Mouse (Mus musculus): ENCODE data around the gene Gm20388. TPM values are rescaled to one million over a fixed set of nuclear protein-coding genes. Genes with fewer than 3 reads are reported as not detected.
A peak's percentile ranks its signal among the peaks of the same experiment; 100 is the strongest.

Gene Gm20388
- polyA plus RNA-seq, 1 experiment from 2014 or later, result not detected

DNA sequence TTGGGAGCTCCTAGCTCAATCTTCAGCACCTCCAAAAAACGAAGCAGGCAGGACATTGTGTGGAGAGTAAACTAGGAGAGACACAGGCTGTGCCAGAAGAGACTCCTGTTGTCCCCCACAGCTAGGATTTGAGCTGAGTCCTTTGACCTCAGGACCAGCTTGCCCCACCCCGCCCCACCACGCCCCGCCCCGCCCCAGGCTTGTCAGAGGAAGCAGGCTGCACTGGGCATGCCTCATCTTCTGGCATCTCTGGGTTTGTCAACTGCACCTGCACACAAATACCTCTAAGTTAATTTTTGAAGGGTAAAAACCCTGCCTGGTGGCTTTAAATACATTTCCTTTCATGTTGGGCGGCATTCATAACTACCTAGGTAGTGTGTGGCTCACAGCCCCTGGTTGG, 290.7 kb downstream of the Gm20388 start:
- peaks cover 10% of the 10 kb centered on the region; the same call in 1 of the 2 replicates for H3K4me1 ChIP-seq (ENCODE audit: control insufficient read depth, insufficient read depth, low read length)
- ATAC-seq (ENCODE audit: low FRiP score, low TSS enrichment), result no peak
- no peak overlapping the region for H3K4me2 ChIP-seq (replicated peaks; ENCODE audit: low read depth, low read length)
- H3K36me3 ChIP-seq (ENCODE audit: control insufficient read depth, insufficient read depth, low read length), result no peaks in the 10 kb centered on the region
- no peak overlapping the region for H3K9ac ChIP-seq (ENCODE audit: low read depth, low read length)
- H3K4me3 ChIP-seq (ENCODE audit: low read length), result no peak overlapping the region
- H3K9me3 ChIP-seq (ENCODE audit: control insufficient read depth, low read length), result peaks cover 8% of the 10 kb centered on the region; the same call in 1 of the 2 replicates
- no peak overlapping the region for H3K27ac ChIP-seq (ENCODE audit: low read depth, low read length)
- H3K27me3 ChIP-seq (ENCODE audit: control insufficient read depth, insufficient read depth, low read length), result no peaks in the 10 kb centered on the region
- WGBS, result 84% methylated on average over 6 of the region's 6 CpGs

DNA sequence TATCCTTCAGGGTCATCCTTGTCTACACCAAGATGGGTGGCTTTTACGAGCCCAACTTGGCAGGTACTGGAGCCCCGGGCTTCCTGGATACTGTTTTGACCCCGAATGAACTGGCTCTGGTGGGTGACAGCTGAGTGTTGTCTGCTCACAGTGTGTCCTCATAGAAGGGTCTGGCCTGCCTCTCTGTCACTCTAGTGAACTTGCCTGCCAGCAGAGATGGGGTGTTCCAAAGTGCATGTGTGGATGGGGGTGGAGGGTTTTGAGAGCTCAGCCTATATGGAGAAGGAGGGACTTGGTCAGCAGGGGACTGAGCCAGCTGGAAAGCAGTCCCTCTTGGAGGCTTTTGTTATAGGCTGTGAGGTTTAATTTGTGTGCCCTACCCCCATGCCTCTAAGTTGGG, 291.9 kb downstream of the Gm20388 start:
- WGBS, result 51% methylated on average over 3 of the region's 3 CpGs
- peaks cover 10% of the 10 kb centered on the region; the same call in 1 of the 2 replicates for H3K4me1 ChIP-seq (ENCODE audit: control insufficient read depth, insufficient read depth, low read length)
- peaks cover 8% of the 10 kb centered on the region; the same call in 1 of the 2 replicates for H3K9me3 ChIP-seq (ENCODE audit: control insufficient read depth, low read length)
- ATAC-seq (ENCODE audit: low FRiP score, low TSS enrichment), result no peak
- no peak overlapping the region for H3K4me3 ChIP-seq (ENCODE audit: low read length)
- no peak overlapping the region for H3K9ac ChIP-seq (ENCODE audit: low read depth, low read length)
- H3K36me3 ChIP-seq (ENCODE audit: control insufficient read depth, insufficient read depth, low read length), result no peaks in the 10 kb centered on the region
- H3K27ac ChIP-seq (ENCODE audit: low read depth, low read length), result no peak overlapping the region
- no peak overlapping the region for H3K4me2 ChIP-seq (replicated peaks; ENCODE audit: low read depth, low read length)
- H3K27me3 ChIP-seq (ENCODE audit: control insufficient read depth, insufficient read depth, low read length), result no peaks in the 10 kb centered on the region

DNA sequence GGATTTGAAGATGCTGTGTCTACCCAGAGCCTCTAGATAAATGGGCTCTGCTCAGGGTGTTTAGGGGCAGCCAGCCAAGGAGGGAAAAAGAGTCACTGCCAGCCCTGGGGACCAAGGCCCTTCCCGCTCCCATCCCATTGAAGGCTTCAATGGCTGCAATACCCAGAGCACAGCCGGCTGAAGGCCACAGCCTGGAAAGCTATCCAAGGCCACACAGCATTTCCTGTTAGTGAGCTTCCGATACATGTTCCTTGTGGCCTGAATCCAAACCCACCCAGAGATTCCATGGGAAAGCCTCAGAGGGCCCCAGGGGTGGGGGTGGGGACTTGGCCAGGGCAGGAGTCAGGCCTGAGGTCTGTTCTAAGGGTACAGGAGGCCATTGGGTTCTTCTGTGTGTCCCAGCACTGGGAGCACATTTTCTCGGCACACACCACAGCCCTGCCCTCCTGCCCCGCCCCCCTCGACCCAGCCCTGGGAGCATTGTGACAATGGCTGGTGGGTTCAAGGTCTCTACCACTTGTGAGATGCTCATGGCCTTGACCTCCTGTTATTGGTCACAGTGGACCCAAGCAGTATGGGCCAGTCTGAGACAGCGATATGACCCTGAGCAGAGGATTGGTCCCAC, 294.2 kb downstream of the Gm20388 start:
- no peak for ATAC-seq (ENCODE audit: low FRiP score, low TSS enrichment)
- 68% methylated on average over 7 of the region's 7 CpGs for WGBS
- H3K4me3 ChIP-seq (ENCODE audit: low read length), result no peak overlapping the region
- no peak overlapping the region; the same call in 1 of the 2 replicates for H3K9ac ChIP-seq (ENCODE audit: low read depth, low read length)
- H3K27me3 ChIP-seq (ENCODE audit: control insufficient read depth, insufficient read depth, low read length), result no peaks in the 10 kb centered on the region
- H3K9me3 ChIP-seq (ENCODE audit: control insufficient read depth, low read length), result peaks cover 5% of the 10 kb centered on the region; the same call in 1 of the 2 replicates
- no peak overlapping the region for H3K27ac ChIP-seq (ENCODE audit: low read depth, low read length)
- H3K36me3 ChIP-seq (ENCODE audit: control insufficient read depth, insufficient read depth, low read length), result no peaks in the 10 kb centered on the region
- no peak overlapping the region for H3K4me2 ChIP-seq (replicated peaks; ENCODE audit: low read depth, low read length)
- peaks cover 16% of the 10 kb centered on the region for H3K4me1 ChIP-seq (ENCODE audit: control insufficient read depth, insufficient read depth, low read length)

DNA sequence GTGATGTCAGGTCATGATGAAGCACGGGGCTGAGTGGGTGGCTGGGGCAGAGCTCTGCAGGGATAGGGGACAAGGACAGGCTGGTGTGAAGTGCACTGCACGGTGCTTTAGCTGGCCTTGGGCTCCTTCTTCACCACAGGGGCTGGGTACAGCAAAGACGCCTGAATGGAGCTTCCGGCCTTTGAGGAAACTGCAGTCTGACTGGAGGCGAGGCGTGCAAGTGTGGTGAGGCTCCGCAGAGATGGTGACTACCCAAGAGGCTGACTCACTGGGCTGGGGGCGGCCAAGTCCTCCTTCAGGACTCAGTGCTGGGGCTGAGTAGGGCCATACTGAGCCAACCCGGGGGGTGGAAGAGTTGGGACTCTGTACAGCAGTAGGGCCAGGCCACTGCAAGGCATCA, 295.3 kb downstream of the Gm20388 start:
- Histone ChIP-seq H3K36me3 (ENCODE audit: control insufficient read depth, insufficient read depth, low read length) (no peaks in the 10 kb centered on the region), H3K27me3 (ENCODE audit: control insufficient read depth, insufficient read depth, low read length) (no peaks in the 10 kb centered on the region), H3K4me1 (ENCODE audit: control insufficient read depth, insufficient read depth, low read length) (peaks cover 21% of the 10 kb centered on the region), H3K9me3 (ENCODE audit: control insufficient read depth, low read length) (no peaks in the 10 kb centered on the region), H3K4me3 (ENCODE audit: low read length) (no peak overlapping the region), H3K9ac (ENCODE audit: low read depth, low read length) (no peak overlapping the region), H3K4me2 (replicated peaks; ENCODE audit: low read depth, low read length) (no peak overlapping the region), H3K27ac (ENCODE audit: low read depth, low read length) (no peak overlapping the region)
- ATAC-seq (ENCODE audit: low FRiP score, low TSS enrichment), result no peak
- 81% methylated on average over 9 of the region's 9 CpGs for WGBS

DNA sequence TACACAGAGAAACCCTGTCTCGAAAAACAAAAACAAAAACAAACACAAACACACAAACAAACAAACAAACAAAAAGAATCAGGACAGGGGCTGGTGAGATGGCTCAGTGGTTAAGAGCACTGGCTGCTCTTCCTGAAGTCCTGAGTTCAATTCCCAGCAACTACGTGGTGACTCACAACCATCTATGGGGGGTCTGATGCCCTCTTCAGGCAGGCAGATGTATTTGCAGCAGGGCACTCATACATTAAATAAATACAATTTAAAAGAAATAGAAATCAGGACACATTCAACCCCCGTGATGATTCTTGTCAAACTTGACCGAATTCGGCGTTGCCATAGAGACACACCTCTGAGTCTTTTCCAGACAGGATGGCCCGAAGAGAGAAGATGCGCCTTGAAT, 296.7 kb downstream of the Gm20388 start:
- H3K9me3 ChIP-seq (ENCODE audit: control insufficient read depth, low read length), result no peaks in the 10 kb centered on the region
- no peak overlapping the region for H3K4me3 ChIP-seq (ENCODE audit: low read length)
- no peak overlapping the region for H3K9ac ChIP-seq (ENCODE audit: low read depth, low read length)
- no peak for ATAC-seq (ENCODE audit: low FRiP score, low TSS enrichment)
- H3K27ac ChIP-seq (ENCODE audit: low read depth, low read length), result no peak overlapping the region
- H3K4me2 ChIP-seq (replicated peaks; ENCODE audit: low read depth, low read length), result no peak overlapping the region
- no peaks in the 10 kb centered on the region for H3K36me3 ChIP-seq (ENCODE audit: control insufficient read depth, insufficient read depth, low read length)
- no peaks in the 10 kb centered on the region for H3K27me3 ChIP-seq (ENCODE audit: control insufficient read depth, insufficient read depth, low read length)
- peaks cover 29% of the 10 kb centered on the region for H3K4me1 ChIP-seq (ENCODE audit: control insufficient read depth, insufficient read depth, low read length)
- WGBS, result 89% methylated on average over 8 of the region's 8 CpGs

DNA sequence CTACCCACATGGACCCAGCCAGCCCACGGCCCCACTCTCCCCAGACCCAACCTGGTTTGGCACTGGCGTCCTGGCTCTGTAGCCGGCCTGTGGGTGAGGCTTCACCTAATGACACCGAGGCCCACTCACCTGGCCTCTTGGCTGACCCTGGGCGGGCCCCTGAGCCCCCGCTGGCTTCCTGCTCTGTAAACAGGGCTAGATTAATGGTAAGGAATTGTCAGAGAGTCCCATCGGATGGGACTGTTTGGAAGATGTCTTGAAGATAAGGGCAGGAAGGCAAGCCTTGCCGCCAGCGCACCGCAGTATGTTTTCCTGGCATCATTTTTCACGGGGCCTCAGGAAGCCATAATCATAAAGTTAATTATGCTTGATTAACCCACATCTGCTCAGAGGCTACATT, 297.5 kb downstream of the Gm20388 start:
- Histone ChIP-seq H3K9ac (ENCODE audit: low read depth, low read length) (no peak overlapping the region; the same call in 1 of the 2 replicates), H3K4me1 (ENCODE audit: control insufficient read depth, insufficient read depth, low read length) (peaks cover 29% of the 10 kb centered on the region), H3K4me3 (ENCODE audit: low read length) (no peak overlapping the region), H3K9me3 (ENCODE audit: control insufficient read depth, low read length) (no peaks in the 10 kb centered on the region), H3K4me2 (replicated peaks; ENCODE audit: low read depth, low read length) (no peak overlapping the region), H3K36me3 (ENCODE audit: control insufficient read depth, insufficient read depth, low read length) (no peaks in the 10 kb centered on the region), H3K27me3 (ENCODE audit: control insufficient read depth, insufficient read depth, low read length) (no peaks in the 10 kb centered on the region), H3K27ac (ENCODE audit: low read depth, low read length) (no peak overlapping the region)
- 15% methylated on average over 11 of the region's 11 CpGs for WGBS
- no peak for ATAC-seq (ENCODE audit: low FRiP score, low TSS enrichment)

DNA sequence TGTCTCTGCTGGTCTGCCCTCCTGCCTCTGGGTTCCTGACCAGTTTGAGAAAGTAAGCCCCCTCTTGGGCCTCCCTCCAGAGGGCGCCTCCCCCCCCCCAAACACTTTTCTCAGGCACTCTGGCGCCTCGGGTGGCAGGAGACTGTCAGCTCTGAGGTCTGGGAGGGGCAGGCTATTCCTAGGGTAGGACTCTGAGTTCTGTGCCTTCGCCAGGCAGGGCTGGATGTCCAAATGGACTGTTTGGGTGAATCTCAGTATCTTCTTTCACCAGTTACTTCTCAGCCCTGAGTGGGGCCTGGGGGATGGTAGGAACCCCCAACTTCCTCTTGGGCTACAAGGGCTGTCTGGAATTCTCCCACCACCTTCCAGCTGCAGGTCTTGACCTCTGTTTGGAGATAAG, 300.7 kb downstream of the Gm20388 start:
- Histone ChIP-seq H3K4me3 (ENCODE audit: low read length) (no peak overlapping the region), H3K4me1 (ENCODE audit: control insufficient read depth, insufficient read depth, low read length) (peaks cover 34% of the 10 kb centered on the region), H3K4me2 (replicated peaks; ENCODE audit: low read depth, low read length) (no peak overlapping the region), H3K36me3 (ENCODE audit: control insufficient read depth, insufficient read depth, low read length) (no peaks in the 10 kb centered on the region), H3K9ac (ENCODE audit: low read depth, low read length) (no peak overlapping the region), H3K27ac (ENCODE audit: low read depth, low read length) (no peak overlapping the region), H3K27me3 (ENCODE audit: control insufficient read depth, insufficient read depth, low read length) (no peaks in the 10 kb centered on the region), H3K9me3 (ENCODE audit: control insufficient read depth, low read length) (no peaks in the 10 kb centered on the region)
- 11% methylated on average over 3 of the region's 4 CpGs for WGBS
- ATAC-seq (ENCODE audit: low FRiP score, low TSS enrichment), result peak; percentile 22; the same call in 1 of the 2 replicates

DNA sequence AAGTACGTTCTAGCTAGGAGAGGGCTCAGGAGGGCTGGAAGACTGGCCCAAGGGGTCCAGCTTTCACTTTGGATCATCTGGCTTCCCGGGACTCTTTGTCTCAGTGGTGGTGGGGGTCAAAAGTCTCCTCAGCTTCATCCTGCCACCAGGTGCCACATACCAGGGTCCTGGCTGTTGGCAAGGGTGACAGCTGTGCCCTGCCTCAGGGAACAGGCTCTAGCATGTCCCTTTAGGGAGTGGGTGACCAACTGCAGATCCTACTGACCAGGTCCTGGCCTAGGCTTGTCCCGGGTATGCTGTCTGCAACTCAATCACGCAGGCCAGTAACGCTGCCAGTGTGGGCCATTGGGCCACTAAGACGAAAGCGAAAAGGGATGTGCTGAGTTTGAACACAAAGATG, 302.0 kb downstream of the Gm20388 start:
- Histone ChIP-seq H3K36me3 (ENCODE audit: control insufficient read depth, insufficient read depth, low read length) (no peaks in the 10 kb centered on the region), H3K27me3 (ENCODE audit: control insufficient read depth, insufficient read depth, low read length) (no peaks in the 10 kb centered on the region), H3K9ac (ENCODE audit: low read depth, low read length) (no peak overlapping the region), H3K4me3 (ENCODE audit: low read length) (no peak overlapping the region), H3K4me2 (replicated peaks; ENCODE audit: low read depth, low read length) (no peak overlapping the region), H3K27ac (ENCODE audit: low read depth, low read length) (no peak overlapping the region), H3K4me1 (ENCODE audit: control insufficient read depth, insufficient read depth, low read length) (peaks cover 46% of the 10 kb centered on the region), H3K9me3 (ENCODE audit: control insufficient read depth, low read length) (no peaks in the 10 kb centered on the region)
- no peak for ATAC-seq (ENCODE audit: low FRiP score, low TSS enrichment)
- WGBS, result 93% methylated on average over 7 of the region's 7 CpGs

DNA sequence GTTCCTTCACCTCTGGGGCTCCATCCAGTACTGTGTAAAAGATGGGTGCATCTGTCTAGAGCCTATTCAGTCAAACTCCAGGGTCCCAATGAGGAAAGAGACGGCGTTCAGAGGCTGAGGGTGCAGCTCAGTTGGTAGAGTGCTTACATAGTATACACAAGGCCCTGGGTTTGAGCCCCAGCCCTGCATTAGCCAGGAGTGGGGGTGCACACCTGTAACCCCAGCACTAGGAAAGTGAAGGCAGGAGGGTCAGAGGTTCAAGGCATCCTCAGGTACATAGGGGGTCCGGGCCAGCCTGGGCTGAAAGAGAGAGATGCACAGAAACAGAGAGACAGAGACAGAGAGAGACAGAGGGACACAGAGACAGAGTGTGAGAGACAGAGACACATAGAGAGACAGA, 302.6 kb downstream of the Gm20388 start:
- WGBS, result 93% methylated on average over 3 of the region's 3 CpGs
- H3K27me3 ChIP-seq (ENCODE audit: control insufficient read depth, insufficient read depth, low read length), result no peaks in the 10 kb centered on the region
- no peak overlapping the region for H3K4me2 ChIP-seq (replicated peaks; ENCODE audit: low read depth, low read length)
- no peaks in the 10 kb centered on the region for H3K36me3 ChIP-seq (ENCODE audit: control insufficient read depth, insufficient read depth, low read length)
- H3K9ac ChIP-seq (ENCODE audit: low read depth, low read length), result no peak overlapping the region
- no peaks in the 10 kb centered on the region for H3K9me3 ChIP-seq (ENCODE audit: control insufficient read depth, low read length)
- H3K4me3 ChIP-seq (ENCODE audit: low read length), result no peak overlapping the region
- H3K27ac ChIP-seq (ENCODE audit: low read depth, low read length), result no peak overlapping the region
- peaks cover 44% of the 10 kb centered on the region for H3K4me1 ChIP-seq (ENCODE audit: control insufficient read depth, insufficient read depth, low read length)
- ATAC-seq (ENCODE audit: low FRiP score, low TSS enrichment), result no peak
